ENCODE assay signal across 19 mouse cellular contexts in genomic region chr10:8250005-8250404, GRCm38 (mm10).
"Had no signal": no experiment of that assay in that cellular context is flagged by ENCODE, and none has a peak within 500 bp of the region (broad histone marks: within the 10 kb centered on the region; RNA-seq: fewer than 3 reads in every experiment).

No protein-coding gene starts in this region.

- H3K9ac ChIP-seq: liver, embryonic 15.5 days; liver, postnatal 0 days; lung, embryonic 15.5 days; midbrain, embryonic 13.5 days; midbrain, embryonic 15.5 days; neural tube, embryonic 12.5 days; stomach, embryonic 15.5 days had no signal

- H3K36me3 ChIP-seq: liver, embryonic 15.5 days; midbrain, embryonic 13.5 days; midbrain, embryonic 15.5 days; neural tube, embryonic 12.5 days; stomach, embryonic 15.5 days had no signal

- H3K4me3 ChIP-seq: liver, embryonic 15.5 days; lung, embryonic 15.5 days; megakaryocyte, embryonic 14.5 days; midbrain, embryonic 13.5 days; midbrain, embryonic 15.5 days; neural tube, embryonic 12.5 days; stomach, embryonic 15.5 days had no signal

- ATAC-seq: liver, postnatal 0 days; lung, postnatal 0 days; midbrain, embryonic 13.5 days; midbrain, embryonic 15.5 days had no signal

- H3K27ac ChIP-seq: liver, embryonic 15.5 days; lung, embryonic 15.5 days; macrophage; midbrain, embryonic 13.5 days; midbrain, embryonic 15.5 days; neural tube, embryonic 12.5 days; stomach, embryonic 15.5 days; stomach, postnatal 0 days had no signal

- H3K4me2 ChIP-seq: liver, embryonic 15.5 days; lung, embryonic 15.5 days; midbrain, embryonic 11.5 days; midbrain, embryonic 13.5 days; midbrain, embryonic 15.5 days; neural tube, embryonic 12.5 days; stomach, embryonic 15.5 days had no signal

- DNase-seq: liver, postnatal 0 days; lung, adult 2 months; lung, postnatal 14 days; lung, postnatal 36 days; right cerebral cortex, postnatal 14 days; thymus, adult 2 months; thymus, postnatal 25 days; thymus, postnatal 4 days had no signal

- H3K27me3 ChIP-seq: liver, embryonic 15.5 days; lung, embryonic 15.5 days; midbrain, embryonic 13.5 days; midbrain, embryonic 15.5 days; neural tube, embryonic 12.5 days; stomach, embryonic 15.5 days had no signal

- H3K9me3 ChIP-seq: liver, embryonic 15.5 days; lung, embryonic 15.5 days; midbrain, embryonic 13.5 days; midbrain, embryonic 15.5 days; neural tube, embryonic 12.5 days; stomach, embryonic 15.5 days had no signal

- H3K4me1 ChIP-seq: liver, embryonic 15.5 days; lung, embryonic 15.5 days; megakaryocyte, embryonic 14.5 days; midbrain, embryonic 13.5 days; midbrain, embryonic 15.5 days; neural tube, embryonic 12.5 days; stomach, embryonic 15.5 days had no signal
